In genomic region chr14:60906421-60907374, GRCm38 (mm10) we compare ENCODE assay signal across 13 mouse cellular contexts.
DNase-seq lines count a peak whose midpoint lies in the region; ATAC-seq and TF ChIP-seq lines count a peak whose summit lies in the region.
"Had no signal": no experiment of that assay in that cellular context is flagged by ENCODE, and none has a peak within 500 bp of the region (broad histone marks: within the 10 kb centered on the region; RNA-seq: fewer than 3 reads in every experiment).

No protein-coding gene starts in this region.

- no peaks in the 10 kb centered on the region for H3K27me3 ChIP-seq in kidney, postnatal 0 days (ENCODE audit: insufficient read depth, low read length)
- H3K27me3 ChIP-seq in lung, postnatal 0 days (replicated peaks; ENCODE audit: insufficient read depth, low read length), result no peaks in the 10 kb centered on the region
- H3K27me3 ChIP-seq: forebrain, embryonic 13.5 days; hindbrain, embryonic 12.5 days; kidney, embryonic 15.5 days; limb, embryonic 12.5 days had no signal

- no peaks in the 10 kb centered on the region for H3K9me3 ChIP-seq in kidney, postnatal 0 days (replicated peaks; ENCODE audit: low read length)
- H3K9me3 ChIP-seq in lung, postnatal 0 days (ENCODE audit: low read length), result no peaks in the 10 kb centered on the region
- H3K9me3 ChIP-seq: forebrain, embryonic 13.5 days; hindbrain, embryonic 12.5 days; kidney, embryonic 15.5 days; limb, embryonic 12.5 days had no signal

- DNase-seq in adrenal gland, adult 2 months, result peak; percentile 59
- DNase-seq in adrenal gland, postnatal 4 days (ENCODE audit: low spot score in 2 of 2), result no peak
- peak; percentile 24 for DNase-seq in kidney, postnatal 0 days (ENCODE audit: low spot score)
- no peak for DNase-seq in kidney, adult 8-10 months
- DNase-seq in brain, adult 2 months (ENCODE audit: low read depth, low spot score), result peak; percentile 58
- peak; percentile 73 for DNase-seq in lung, postnatal 0 days (ENCODE audit: low spot score)
- DNase-seq in thymus, postnatal 25 days, result no peak
- DNase-seq: gastrocnemius, postnatal 25 days had no signal

- no peak overlapping the region for H3K27ac ChIP-seq in kidney, postnatal 0 days
- H3K27ac ChIP-seq in lung, postnatal 0 days (ENCODE audit: low read length), result peak overlapping the region; percentile 10; the same call in 1 of the 2 replicates
- H3K27ac ChIP-seq: forebrain, embryonic 13.5 days; hindbrain, embryonic 12.5 days; kidney, embryonic 15.5 days; limb, embryonic 12.5 days had no signal

- TF ChIP-seq EP300 in lung, postnatal 0 days (IDR thresholded peaks at IDR 0.05), result peak; percentile 44

- no peaks in the 10 kb centered on the region for H3K4me1 ChIP-seq in kidney, postnatal 0 days (replicated peaks; ENCODE audit: insufficient read depth, low read length)
- 0 out of 2 replicates have a peak, but pooled peaks cover 3% of the 10 kb centered on the region for H3K4me1 ChIP-seq in lung, postnatal 0 days (ENCODE audit: insufficient read depth, low read depth, low read length)
- H3K4me1 ChIP-seq: forebrain, embryonic 13.5 days; hindbrain, embryonic 12.5 days; limb, embryonic 12.5 days had no signal

- no peak for TF ChIP-seq CTCF in kidney, postnatal 0 days (IDR thresholded peaks at IDR 0.05; ENCODE audit: low read depth)
- no peak for TF ChIP-seq CTCF in lung, postnatal 0 days (IDR thresholded peaks at IDR 0.05)

- no peaks in the 10 kb centered on the region for H3K36me3 ChIP-seq in kidney, postnatal 0 days (ENCODE audit: insufficient read depth, low read length)
- no peaks in the 10 kb centered on the region for H3K36me3 ChIP-seq in lung, postnatal 0 days (ENCODE audit: insufficient read depth, low read length)

- H3K4me2 ChIP-seq in kidney, postnatal 0 days (ENCODE audit: low read length), result no peak overlapping the region
- no peak overlapping the region for H3K4me2 ChIP-seq in lung, postnatal 0 days (replicated peaks; ENCODE audit: low read depth, low read length)
- H3K4me2 ChIP-seq: forebrain, embryonic 13.5 days; hindbrain, embryonic 12.5 days; kidney, embryonic 15.5 days; limb, embryonic 12.5 days had no signal

- no peak overlapping the region for H3K4me3 ChIP-seq in kidney, postnatal 0 days (replicated peaks; ENCODE audit: low read depth, low read length)
- H3K4me3 ChIP-seq in lung, postnatal 0 days (ENCODE audit: low read depth, low read length), result no peak overlapping the region
- H3K4me3 ChIP-seq: forebrain, embryonic 13.5 days; hindbrain, embryonic 12.5 days; kidney, embryonic 15.5 days; limb, embryonic 12.5 days had no signal

- no peak for ATAC-seq in kidney, postnatal 0 days (replicated peaks; ENCODE audit: low FRiP score, low read depth)
- peak; percentile 53 for ATAC-seq in lung, postnatal 0 days
- no peak for ATAC-seq in megakaryocyte progenitor cell, adult 5-6 weeks (replicated peaks; ENCODE audit: poor library complexity)
- ATAC-seq: forebrain, embryonic 13.5 days had no signal

- H3K9ac ChIP-seq in kidney, postnatal 0 days (ENCODE audit: low read depth, low read length), result no peak overlapping the region
- H3K9ac ChIP-seq in lung, postnatal 0 days (replicated peaks; ENCODE audit: low read depth), result no peak overlapping the region
- H3K9ac ChIP-seq: forebrain, embryonic 13.5 days; hindbrain, embryonic 12.5 days; kidney, embryonic 15.5 days; limb, embryonic 12.5 days had no signal

- WGBS in kidney, postnatal 0 days, result 66% methylated on average over 10 of the region's 10 CpGs
- WGBS in lung, postnatal 0 days, result 58% methylated on average over 10 of the region's 10 CpGs

Comparison
In these comparisons a context has a peak if more than half of its experiments do, and no peak if none do; other contexts are left out.
1. DNase-seq: peak in adrenal gland, adult 2 months (single experiment), kidney, postnatal 0 days (single experiment), brain, adult 2 months (single experiment) and lung, postnatal 0 days (single experiment); none in adrenal gland, postnatal 4 days (0 of 2), kidney, adult 8-10 months (0 of 2) and thymus, postnatal 25 days (single experiment).